Mouse (Mus musculus) heart, embryonic 12.5 days (tissue): ENCODE measurements around the gene Ift122. TPM values are rescaled to one million over a fixed set of nuclear protein-coding genes. Genes with fewer than 3 reads are reported as not detected.

ENCODE experiments used
- ATAC-seq: fragments of 200-750 bp; cut with Nextera tagmentation; 2 replicates; pipeline ENCODE4 v1.8.0; 2017; ENCODE audit warnings: moderate TSS enrichment, moderate library complexity; ENCODE audit not compliant: insufficient number of reproducible peaks, low FRiP score
- H3K27ac ChIP-seq: fragments of 300-500 bp; sonication (generic); 2 replicates; pipeline ENCODE4 v1.5.1; 2016; ENCODE audit warnings: mild to moderate bottlenecking, moderate library complexity; ENCODE audit not compliant: poor library complexity, severe bottlenecking
- H3K27me3 ChIP-seq: fragments of 300-500 bp; sonication (generic); replicated peaks from 2 replicates; pipeline ENCODE4 v1.6.1; 2016; ENCODE audit warnings: mild to moderate bottlenecking, moderate library complexity
- H3K36me3 ChIP-seq: fragments of 300-500 bp; sonication (generic); 2 replicates; pipeline ENCODE4 v1.6.1; 2016; ENCODE audit warnings: mild to moderate bottlenecking, moderate library complexity
- H3K4me1 ChIP-seq: fragments of 300-500 bp; sonication (generic); replicated peaks from 2 replicates; pipeline ENCODE4 v1.6.1; 2016; ENCODE audit warnings: mild to moderate bottlenecking
- H3K4me2 ChIP-seq: fragments of 300-500 bp; sonication (generic); 2 replicates; pipeline ENCODE4 v1.6.1; 2016; ENCODE audit warnings: mild to moderate bottlenecking, moderate library complexity
- H3K4me3 ChIP-seq: fragments of 300-500 bp; sonication (generic); 2 replicates; pipeline ENCODE4 v1.5.1; 2016; ENCODE audit warnings: mild to moderate bottlenecking
- H3K9ac ChIP-seq: fragments of 300-500 bp; sonication (generic); 2 replicates; pipeline ENCODE4 v1.6.1; 2016; ENCODE audit warnings: mild to moderate bottlenecking, moderate library complexity
- H3K9me3 ChIP-seq: fragments of 300-500 bp; sonication (generic); replicated peaks from 2 replicates; pipeline ENCODE4 v1.6.1; 2016; ENCODE audit warnings: mild to moderate bottlenecking, moderate library complexity
- WGBS: fragments of 180-500 bp; shearing (Covaris S2); methylation state at CpG from one replicate; pipeline ENCODE4 v1.1.7; 2016; 5-methylcytosine and 5-hydroxymethylcytosine counted together
- polyA plus RNA-seq: library from polyadenylated mRNA; unstranded; fragments of >200 nt; fragmentation: Nextera tagmentation; extraction: Ambion mirVana; gene quantifications from 2 replicates; pipeline ENCODE4 v1.2.1, GENCODE M21; 2016

Ift122 gene
- polyA plus RNA-seq, 1 experiment from 2014 or later = 22.7 TPM

- peaks cover 43% of the 10 kb centered on the region for H3K4me1 ChIP-seq
- H3K4me3 ChIP-seq = no peak overlapping the region
- H3K27me3 ChIP-seq = 0 out of 2 replicates have a peak, but pooled peaks cover 4% of the 10 kb centered on the region
- no peak overlapping the region for H3K9ac ChIP-seq
- WGBS = 78% methylated on average over 3 of the region's 3 CpGs
- H3K9me3 ChIP-seq = no peaks in the 10 kb centered on the region
- H3K36me3 ChIP-seq = peaks cover 77% of the 10 kb centered on the region
- no peak overlapping the region for H3K27ac ChIP-seq
- H3K4me2 ChIP-seq = no peak overlapping the region
- ATAC-seq = no peak
Observed at GRCm38 (mm10) chr6:115961743-115962142, 108.5 kb downstream of the Ift122 start.

DNA sequence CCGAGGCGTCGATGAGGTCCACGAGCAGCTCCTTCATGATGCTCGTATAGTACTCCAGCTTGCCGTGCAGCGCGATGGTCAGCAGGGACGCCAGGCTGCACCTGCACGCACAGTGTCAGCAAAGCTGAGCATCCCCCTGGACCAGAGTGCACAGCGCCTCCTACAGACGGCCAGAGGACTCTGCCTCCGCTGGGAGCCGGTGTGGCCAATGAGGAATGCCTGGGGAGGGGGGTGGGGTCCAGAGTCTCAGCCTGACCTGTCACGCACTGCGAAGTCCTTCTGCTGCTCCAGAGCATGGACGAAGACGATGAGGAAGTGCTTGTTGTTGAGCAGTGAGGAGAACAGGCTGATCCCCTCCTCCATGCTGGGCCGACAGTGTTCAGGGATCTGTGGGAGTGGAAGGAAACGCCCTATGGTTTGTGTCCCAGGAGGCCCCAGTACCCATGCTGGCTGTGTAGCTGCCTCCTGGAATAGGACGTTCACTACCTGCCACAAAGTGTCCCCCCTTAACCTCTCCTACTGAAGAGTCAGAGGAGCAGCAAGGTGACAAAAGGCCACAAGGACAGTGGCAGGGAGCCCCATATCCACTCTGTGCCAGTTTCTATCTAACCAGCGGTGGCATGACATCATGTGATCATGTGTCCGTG, 109.3 kb downstream of the Ift122 start:
- Histone ChIP-seq H3K9ac (no peak overlapping the region), H3K4me1 (peaks cover 35% of the 10 kb centered on the region), H3K4me3 (no peak overlapping the region), H3K36me3 (peaks cover 80% of the 10 kb centered on the region), H3K27ac (no peak overlapping the region), H3K9me3 (no peaks in the 10 kb centered on the region), H3K27me3 (0 out of 2 replicates have a peak, but pooled peaks cover 4% of the 10 kb centered on the region), H3K4me2 (no peak overlapping the region)
- ATAC-seq = no peak
- 48% methylated on average over 23 of the region's 23 CpGs for WGBS

DNA sequence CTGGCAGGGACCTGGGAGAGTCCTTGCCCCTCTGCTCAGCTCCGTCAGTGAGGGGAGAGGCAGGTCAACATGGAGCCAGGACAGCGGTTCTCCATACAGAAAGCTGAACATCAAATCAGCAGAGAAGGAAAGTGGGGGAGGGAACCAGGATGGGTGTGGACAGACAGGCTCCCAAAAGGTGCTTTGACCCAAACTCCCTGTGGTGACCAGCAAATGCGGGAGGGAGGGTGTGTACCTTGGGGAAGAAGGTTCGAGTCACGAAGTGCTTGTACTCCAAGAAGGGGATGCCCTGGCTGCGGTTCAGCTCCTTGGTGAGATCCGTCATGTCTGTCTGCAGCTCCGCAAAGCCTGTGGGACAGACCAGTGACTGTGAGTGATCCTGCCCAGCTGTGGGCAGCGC, 110.4 kb downstream of the Ift122 start:
- Histone ChIP-seq H3K36me3 (peaks cover 76% of the 10 kb centered on the region), H3K4me2 (no peak overlapping the region), H3K27me3 (0 out of 2 replicates have a peak, but pooled peaks cover 4% of the 10 kb centered on the region), H3K9ac (no peak overlapping the region), H3K9me3 (no peaks in the 10 kb centered on the region), H3K4me3 (no peak overlapping the region), H3K27ac (no peak overlapping the region), H3K4me1 (peaks cover 26% of the 10 kb centered on the region)
- no peak for ATAC-seq
- WGBS = 71% methylated on average over 9 of the region's 9 CpGs

DNA sequence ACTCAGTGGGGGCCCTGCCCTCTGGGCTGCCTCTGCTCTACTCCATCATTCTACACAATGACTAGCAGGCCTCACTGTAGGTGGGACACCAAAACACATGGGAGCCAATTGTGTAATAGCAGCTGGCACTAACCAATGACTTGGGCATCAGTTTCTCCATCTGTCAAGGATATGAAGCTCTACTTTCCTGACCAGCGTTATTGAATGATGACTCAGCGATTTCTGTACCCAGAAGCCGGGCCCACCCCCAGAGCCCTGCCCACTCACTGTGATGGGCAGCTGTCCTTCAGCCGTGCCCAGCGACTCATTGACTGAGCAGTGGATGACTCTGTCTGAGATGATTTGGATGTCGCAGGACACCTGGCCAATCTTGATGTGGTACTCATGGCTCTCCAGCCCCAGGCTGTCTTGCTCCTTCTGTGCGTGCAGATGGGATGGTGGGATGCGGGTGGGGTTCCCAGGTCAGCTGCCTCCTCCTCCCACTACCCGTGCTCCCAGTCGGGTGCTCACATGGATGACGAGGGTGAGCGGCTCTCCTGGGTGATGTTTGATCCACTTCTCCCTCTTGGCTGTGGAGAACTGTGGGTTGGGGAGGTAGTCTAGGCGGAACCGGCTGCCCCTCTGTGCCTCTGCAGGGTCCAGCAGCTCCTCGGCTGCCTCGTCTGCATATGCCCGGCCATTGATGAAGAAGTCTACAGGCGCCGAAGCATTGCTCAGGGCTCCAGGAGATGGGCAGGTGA, 113.1 kb downstream of the Ift122 start:
- H3K36me3 ChIP-seq = peaks cover 51% of the 10 kb centered on the region
- H3K9ac ChIP-seq = no peak overlapping the region
- no peak overlapping the region for H3K4me3 ChIP-seq
- H3K9me3 ChIP-seq = no peaks in the 10 kb centered on the region
- no peak overlapping the region for H3K4me2 ChIP-seq
- 0 out of 2 replicates have a peak, but pooled peaks cover 4% of the 10 kb centered on the region for H3K27me3 ChIP-seq
- no peak overlapping the region for H3K27ac ChIP-seq
- ATAC-seq = no peak
- WGBS = 88% methylated on average over 19 of the region's 19 CpGs
- peaks cover 26% of the 10 kb centered on the region for H3K4me1 ChIP-seq

DNA sequence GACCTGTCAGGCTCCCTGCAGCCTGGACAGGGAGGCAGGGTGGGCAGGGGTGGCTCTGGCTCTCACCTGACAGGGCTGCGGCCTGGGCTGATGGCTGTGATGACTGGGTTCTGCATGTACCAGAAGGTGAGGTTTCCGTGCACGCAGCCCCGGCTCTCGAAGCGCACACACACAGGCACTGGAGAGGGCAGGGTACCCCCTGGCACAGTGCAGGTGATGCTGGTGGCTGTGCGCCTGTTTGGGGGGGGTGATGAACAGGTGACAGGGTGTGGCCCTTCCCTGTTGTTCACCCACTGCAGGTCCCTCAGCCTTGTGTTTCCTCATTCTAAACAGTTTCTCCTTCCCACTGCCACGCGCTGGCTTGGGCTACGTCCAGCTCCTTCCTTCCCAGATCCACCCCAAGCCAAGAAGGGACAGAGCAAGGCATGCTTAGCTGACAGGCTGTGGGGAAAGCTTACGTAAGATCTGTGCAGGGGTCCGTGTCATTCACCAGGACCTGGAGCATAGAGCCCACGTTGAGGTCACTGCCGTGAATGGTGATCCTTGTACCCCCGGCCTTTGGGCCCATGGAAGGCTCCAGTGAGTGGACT, 114.1 kb downstream of the Ift122 start:
- Histone ChIP-seq H3K4me1 (peaks cover 30% of the 10 kb centered on the region), H3K27ac (no peak overlapping the region), H3K9ac (no peak overlapping the region), H3K4me2 (no peak overlapping the region), H3K9me3 (no peaks in the 10 kb centered on the region), H3K27me3 (0 out of 2 replicates have a peak, but pooled peaks cover 4% of the 10 kb centered on the region), H3K36me3 (peaks cover 42% of the 10 kb centered on the region), H3K4me3 (no peak overlapping the region)
- WGBS = 91% methylated on average over 15 of the region's 15 CpGs
- ATAC-seq = no peak

DNA sequence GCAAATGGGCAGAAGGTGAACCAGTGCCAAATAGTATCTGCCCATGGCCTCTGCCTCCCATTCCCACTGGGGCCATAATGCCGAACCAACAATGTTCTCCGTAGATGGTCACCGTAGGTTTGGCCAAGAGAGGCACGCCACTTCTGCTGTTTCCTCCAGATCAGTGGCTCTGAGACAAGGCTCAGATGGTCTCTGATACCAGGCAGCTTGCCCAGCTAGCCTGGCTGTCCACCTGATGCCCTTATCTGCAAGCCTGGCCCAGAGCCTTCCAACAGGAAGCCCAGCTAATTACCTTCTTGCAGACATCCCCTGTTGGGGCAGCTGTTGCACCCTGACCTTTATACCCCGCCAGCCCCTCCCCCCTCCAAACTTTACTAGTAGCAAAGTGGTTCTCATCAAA, 114.8 kb downstream of the Ift122 start:
- Histone ChIP-seq H3K9ac (no peak overlapping the region), H3K36me3 (peaks cover 35% of the 10 kb centered on the region), H3K4me3 (no peak overlapping the region), H3K4me2 (no peak overlapping the region), H3K27me3 (0 out of 2 replicates have a peak, but pooled peaks cover 3% of the 10 kb centered on the region), H3K4me1 (peaks cover 30% of the 10 kb centered on the region), H3K27ac (no peak overlapping the region), H3K9me3 (no peaks in the 10 kb centered on the region)
- no peak for ATAC-seq
- WGBS = 78% methylated on average over 5 of the region's 5 CpGs

GRCm38 (mm10) chr6:115968700-115969099, 115.4 kb downstream of the Ift122 start:
- Histone ChIP-seq H3K27me3 (no peaks in the 10 kb centered on the region), H3K36me3 (peaks cover 29% of the 10 kb centered on the region), H3K4me3 (no peak overlapping the region), H3K27ac (no peak overlapping the region), H3K4me2 (no peak overlapping the region), H3K9me3 (no peaks in the 10 kb centered on the region), H3K9ac (no peak overlapping the region), H3K4me1 (peaks cover 30% of the 10 kb centered on the region)
- WGBS = 82% methylated on average over 6 of the region's 6 CpGs
- no peak for ATAC-seq

- no peaks in the 10 kb centered on the region for H3K9me3 ChIP-seq
- no peak for ATAC-seq
- WGBS = 75% methylated on average over 9 of the region's 9 CpGs
- no peak overlapping the region for H3K27ac ChIP-seq
- no peak overlapping the region for H3K4me3 ChIP-seq
- peaks cover 26% of the 10 kb centered on the region for H3K36me3 ChIP-seq
- H3K9ac ChIP-seq = no peak overlapping the region
- H3K27me3 ChIP-seq = no peaks in the 10 kb centered on the region
- H3K4me1 ChIP-seq = peaks cover 34% of the 10 kb centered on the region
- H3K4me2 ChIP-seq = no peak overlapping the region
Observed at GRCm38 (mm10) chr6:115969103-115969502, 115.8 kb downstream of the Ift122 start.

GRCm38 (mm10) chr6:115969952-115970351, 116.7 kb downstream of the Ift122 start:
- no peak for ATAC-seq
- Histone ChIP-seq H3K27me3 (no peaks in the 10 kb centered on the region), H3K4me3 (no peak overlapping the region), H3K27ac (no peak overlapping the region), H3K9ac (no peak overlapping the region), H3K36me3 (peaks cover 33% of the 10 kb centered on the region), H3K9me3 (no peaks in the 10 kb centered on the region), H3K4me1 (peaks cover 38% of the 10 kb centered on the region), H3K4me2 (no peak overlapping the region)
- WGBS = 52% methylated on average over 6 of the region's 6 CpGs

DNA sequence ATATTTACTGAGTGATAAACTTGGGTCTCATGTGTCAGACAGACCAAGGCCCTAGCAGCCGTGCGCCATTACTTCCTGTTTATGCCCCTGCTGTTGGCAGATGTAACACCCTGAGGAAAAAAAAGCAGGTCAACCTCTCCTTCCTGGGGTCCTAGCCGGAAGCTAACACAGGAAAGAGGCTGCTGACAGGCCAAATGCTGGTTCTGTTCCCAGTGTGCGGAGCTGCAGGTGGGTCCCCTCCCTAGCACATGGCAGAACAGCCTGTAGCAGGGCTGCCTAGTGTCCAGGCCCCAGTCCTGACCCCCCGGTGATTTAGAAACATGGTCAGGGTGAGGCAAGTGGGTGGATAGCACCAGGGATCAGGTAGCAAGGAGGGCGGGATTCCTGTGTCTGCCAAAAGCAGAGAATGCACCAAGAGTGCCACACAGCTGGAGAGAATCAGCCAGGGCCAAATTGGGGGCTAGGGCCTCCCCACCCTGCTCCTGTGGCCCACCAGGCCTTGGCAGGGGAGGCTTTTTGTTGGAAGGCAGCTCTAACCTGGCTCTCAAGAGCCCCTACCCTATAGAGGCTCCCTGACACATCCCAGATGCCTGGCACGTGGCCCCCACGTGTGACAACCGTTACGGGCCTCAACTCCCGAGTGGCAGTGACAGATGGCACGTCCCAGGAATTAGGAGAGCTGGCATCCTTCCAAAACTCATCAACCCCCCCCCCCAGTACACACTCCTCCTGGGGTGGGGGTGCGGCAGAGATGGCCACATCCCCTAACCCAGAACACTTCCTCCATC, 118.2 kb downstream of the Ift122 start:
- peaks cover 40% of the 10 kb centered on the region for H3K4me1 ChIP-seq
- peaks cover 36% of the 10 kb centered on the region for H3K36me3 ChIP-seq
- H3K27me3 ChIP-seq = no peaks in the 10 kb centered on the region
- WGBS = 40% methylated on average over 13 of the region's 13 CpGs
- H3K4me2 ChIP-seq = no peak overlapping the region
- no peak overlapping the region for H3K4me3 ChIP-seq
- no peaks in the 10 kb centered on the region for H3K9me3 ChIP-seq
- H3K9ac ChIP-seq = no peak overlapping the region
- peak overlapping the region; percentile 15; the same call in 1 of the 2 replicates for H3K27ac ChIP-seq
- 0 out of 2 replicates have a peak, but pooled peaks have one; percentile 20 for ATAC-seq
